Mouse (Mus musculus) CH12.LX (cell line): ENCODE measurements around the gene Nectin3. TPM values are rescaled to one million over a fixed set of nuclear protein-coding genes. Genes with fewer than 3 reads are reported as not detected.

Source experiments
- DNase-seq: peaks from one replicate; pipeline ENCODE4 v3.0.0-alpha.2; 2013; ENCODE audit errors: extremely low read depth
- H3K27ac ChIP-seq: 2 replicates; pipeline ENCODE4 v1.5.1; 2012; ENCODE audit warnings: low read depth, mild to moderate bottlenecking, control low read depth, moderate library complexity; ENCODE audit not compliant: insufficient read depth
- H3K27me3 ChIP-seq: replicated peaks from 2 replicates; pipeline ENCODE3; 2012; ENCODE audit warnings: inconsistent platforms
- H3K36me3 ChIP-seq, 2 experiments: replicated peaks in 1 of 2; 2 replicates each; pipeline versions ENCODE3 to v1.6.1; 2012; ENCODE audit warnings: inconsistent platforms in 1 of 2, low read length in 1 of 2, mild to moderate bottlenecking in 1 of 2, mixed read lengths in 1 of 2, moderate library complexity in 1 of 2; ENCODE audit not compliant: control insufficient read depth in 1 of 2, insufficient read depth in 1 of 2
- H3K4me1 ChIP-seq, 2 experiments: 2 replicates each; pipeline ENCODE4 v1.6.1; 2012; ENCODE audit warnings: inconsistent platforms in 1 of 2, moderate library complexity in 1 of 2; ENCODE audit not compliant: insufficient read depth in 2 of 2, control insufficient read depth in 1 of 2
- H3K4me2 ChIP-seq: 2 replicates; pipeline ENCODE4 v1.6.1; 2012; ENCODE audit warnings: low read depth, mild to moderate bottlenecking, control low read depth; ENCODE audit not compliant: poor library complexity, insufficient read depth, severe bottlenecking
- H3K4me3 ChIP-seq, 3 experiments: fragments of 150-350 bp in 1 of 3; sonication (generic) in 1 of 3; replicated peaks in 1 of 3; 2 replicates each; pipeline versions ENCODE3 to v1.5.1; 2011 to 2012; ENCODE audit warnings: low read depth in 2 of 3, low read length in 2 of 3, mild to moderate bottlenecking in 2 of 3, moderate library complexity in 2 of 3, control low read depth in 1 of 3, improper control_type of control experiment in 1 of 3, inconsistent platforms in 1 of 3, mixed read lengths in 1 of 3; ENCODE audit not compliant: poor library complexity in 1 of 3
- H3K79me2 ChIP-seq: replicated peaks from 2 replicates; pipeline ENCODE4 v1.6.1; 2012; ENCODE audit warnings: mild to moderate bottlenecking, moderate library complexity; ENCODE audit not compliant: control insufficient read depth, poor library complexity, insufficient read depth, severe bottlenecking; ENCODE audit errors: extremely low read depth
- H3K9ac ChIP-seq: 2 replicates; pipeline ENCODE4 v1.6.1; 2012; ENCODE audit warnings: low read depth, mild to moderate bottlenecking, control low read depth, moderate library complexity; ENCODE audit not compliant: insufficient read depth
- H3K9me3 ChIP-seq: replicated peaks from 2 replicates; pipeline ENCODE3; 2012; ENCODE audit warnings: low read length, inconsistent platforms, mixed read lengths
- BHLHE40 ChIP-seq: IDR thresholded peaks from 2 replicates; pipeline ENCODE4 v1.6.1; 2011; ENCODE audit warnings: mild to moderate bottlenecking, low read depth, low read length, improper control_type of control experiment
- CHD2 ChIP-seq: IDR thresholded peaks from 2 replicates; pipeline ENCODE4 v1.6.1; 2011; ENCODE audit warnings: low read length, improper control_type of control experiment
- CTCF ChIP-seq, 2 experiments: IDR thresholded peaks in 1 of 2; conservative IDR thresholded peaks in 1 of 2; 2 replicates each; pipeline ENCODE4 v1.5.1; 2011 to 2012; ENCODE audit warnings: low read depth in 2 of 2, low read length in 2 of 2, improper control_type of control experiment in 1 of 2, inconsistent platforms in 1 of 2, mild to moderate bottlenecking in 1 of 2, moderate library complexity in 1 of 2
- ETS1 ChIP-seq: conservative IDR thresholded peaks from 2 replicates; pipeline ENCODE4 v1.6.1; 2012; ENCODE audit warnings: low read depth, mild to moderate bottlenecking, inconsistent platforms, low read length, improper control_type of control experiment, moderate library complexity
- GABPA ChIP-seq: IDR thresholded peaks from 2 replicates; pipeline ENCODE4 v1.6.1; 2012; ENCODE audit warnings: low read depth, low read length, improper control_type of control experiment, inconsistent platforms; ENCODE audit not compliant: insufficient replicate concordance
- IRF4 ChIP-seq: IDR thresholded peaks from 2 replicates; pipeline ENCODE4 v1.6.1; 2014; ENCODE audit warnings: low read depth, mild to moderate bottlenecking, inconsistent platforms, low read length, improper control_type of control experiment
- JUND ChIP-seq: conservative IDR thresholded peaks from 2 replicates; pipeline ENCODE4 v1.6.1; 2011; ENCODE audit warnings: low read depth, low read length, improper control_type of control experiment
- KAT2A ChIP-seq: IDR thresholded peaks from 2 replicates; pipeline ENCODE4 v1.6.1; 2012; ENCODE audit warnings: low read length, improper control_type of control experiment, inconsistent platforms; ENCODE audit not compliant: insufficient replicate concordance
- MAFK ChIP-seq: IDR thresholded peaks from 2 replicates; pipeline ENCODE4 v1.6.1; 2011; ENCODE audit warnings: low read length, improper control_type of control experiment; ENCODE audit not compliant: insufficient replicate concordance
- MAX ChIP-seq: IDR thresholded peaks from 2 replicates; pipeline ENCODE4 v1.6.1; 2011; ENCODE audit warnings: low read length, improper control_type of control experiment
- MEF2A ChIP-seq: IDR thresholded peaks from 2 replicates; pipeline ENCODE4 v1.6.1; 2014; ENCODE audit warnings: low read depth, mild to moderate bottlenecking, inconsistent platforms, low read length, improper control_type of control experiment, borderline replicate concordance
- MXI1 ChIP-seq: IDR thresholded peaks from 2 replicates; pipeline ENCODE4 v1.6.1; 2011; ENCODE audit warnings: mild to moderate bottlenecking, low read depth, low read length, improper control_type of control experiment
- MYC ChIP-seq: IDR thresholded peaks from 2 replicates; pipeline ENCODE4 v1.6.1; 2011; ENCODE audit warnings: low read depth, mild to moderate bottlenecking, improper control_type of control experiment, low read length
- NELFE ChIP-seq: IDR thresholded peaks from 2 replicates; pipeline ENCODE4 v1.6.1; 2011; ENCODE audit warnings: low read depth, low read length, improper control_type of control experiment
- NRF1 ChIP-seq: IDR thresholded peaks from 2 replicates; pipeline ENCODE4 v1.6.1; 2014; ENCODE audit warnings: low read depth, mild to moderate bottlenecking, inconsistent platforms, low read length, improper control_type of control experiment, moderate library complexity
- PAX5 ChIP-seq: IDR thresholded peaks from 2 replicates; pipeline ENCODE4 v1.6.1; 2012; ENCODE audit warnings: low read length, inconsistent platforms, mixed read lengths
- POLR2AphosphoS2 ChIP-seq: IDR thresholded peaks from 2 replicates; pipeline ENCODE4 v1.6.1; 2011; ENCODE audit warnings: low read depth, low read length, improper control_type of control experiment
- RCOR1 ChIP-seq: conservative IDR thresholded peaks from 2 replicates; pipeline ENCODE4 v1.6.1; 2012; ENCODE audit warnings: low read depth, mild to moderate bottlenecking, inconsistent platforms, low read length, improper control_type of control experiment
- SMC3 ChIP-seq: IDR thresholded peaks from 2 replicates; pipeline ENCODE4 v1.6.1; 2011; ENCODE audit warnings: low read depth, low read length, improper control_type of control experiment
- TBP ChIP-seq: conservative IDR thresholded peaks from 2 replicates; pipeline ENCODE4 v1.6.1; 2011; ENCODE audit warnings: low read depth, low read length, improper control_type of control experiment
- TCF12 ChIP-seq: IDR thresholded peaks from 2 replicates; pipeline ENCODE4 v1.6.1; 2014; ENCODE audit warnings: low read depth, mild to moderate bottlenecking, inconsistent platforms, low read length, improper control_type of control experiment
- UBTF ChIP-seq: IDR thresholded peaks from 2 replicates; pipeline ENCODE4 v1.6.1; 2012; ENCODE audit warnings: low read depth, mild to moderate bottlenecking, inconsistent platforms, low read length, improper control_type of control experiment, moderate library complexity
- USF1 ChIP-seq: IDR thresholded peaks from 2 replicates; pipeline ENCODE4 v1.6.1; 2014; ENCODE audit warnings: low read depth, mild to moderate bottlenecking, inconsistent platforms, low read length, improper control_type of control experiment
- USF2 ChIP-seq: conservative IDR thresholded peaks from 2 replicates; pipeline ENCODE4 v1.6.1; 2011; ENCODE audit warnings: low read depth, low read length, improper control_type of control experiment
- ZKSCAN1 ChIP-seq: IDR thresholded peaks from 2 replicates; pipeline ENCODE4 v1.6.1; 2012; ENCODE audit warnings: low read depth, inconsistent platforms, low read length, improper control_type of control experiment, borderline replicate concordance
- ZMIZ1 ChIP-seq: IDR thresholded peaks from 2 replicates; pipeline ENCODE4 v1.6.1; 2012; ENCODE audit warnings: low read depth, mild to moderate bottlenecking, inconsistent platforms, low read length, improper control_type of control experiment
- dilution Hi-C: fragments of 300-500 bp; cut with MboI; formaldehyde crosslinking; loops from 2 replicates; pipeline ENCODE4 v1.14.3; 2020; ENCODE audit warnings: low sequenced_read_pairs; ENCODE audit not compliant: extremely low pct_unique_long_range_greater_than_20kb, extremely low pct_ligation_motif_present
- in situ Hi-C: fragments of 300-500 bp; cut with MboI; formaldehyde crosslinking; loops from 3 replicates; pipeline ENCODE4 v1.14.3; 2019; ENCODE audit warnings: low sequenced_read_pairs, low pct_ligation_motif_present, low pct_unique_long_range_greater_than_20kb, mixed read lengths
- polyA plus RNA-seq: library from polyadenylated mRNA; unstranded; fragments of >175 nt; gene quantifications from 2 replicates; pipeline ENCODE4 v1.2.1, GENCODE M21; 2012; ENCODE audit warnings: low read depth; ENCODE audit not compliant: insufficient read length
- total RNA-seq, 2 experiments: library from RNA; depleted of rRNA; stranded (reverse); fragments of 300-350 nt in 1 of 2; fragments of >200 nt in 1 of 2; gene quantifications; 2 replicates each; pipeline ENCODE4 v1.2.3; 2012 to 2014

Nectin3 gene
- total and polyA plus RNA-seq, 3 experiments = not detected

- Histone ChIP-seq H3K27me3 (no peaks in the 10 kb centered on the region), H3K4me3 (no peak overlapping the region), H3K4me2 (no peak overlapping the region), H3K9ac (no peak overlapping the region), H3K36me3 (no peaks in the 10 kb centered on the region), H3K9me3 (peaks cover 33% of the 10 kb centered on the region), H3K79me2 (no peaks in the 10 kb centered on the region), H3K27ac (no peak overlapping the region), H3K4me1 (no peaks in the 10 kb centered on the region)
- no peak for DNase-seq
- dilution Hi-C loops (no loop called here), in situ Hi-C loops (no loop called here)
- no peak for TF ChIP-seq RCOR1
- TF ChIP-seq PAX5 = no peak
- no peak for TF ChIP-seq NELFE
- no peak for TF ChIP-seq ZKSCAN1
- TF ChIP-seq CTCF (conservative IDR thresholded peaks at IDR 0.05 in 1 of 2, IDR thresholded peaks at IDR 0.05 in 1 of 2; ENCODE audit: low read depth in 2 of 2, low read length in 2 of 2) = no peak
- no peak for TF ChIP-seq SMC3
- no peak for TF ChIP-seq MAX
- no peak for TF ChIP-seq CHD2
- TF ChIP-seq NRF1 = no peak
- TF ChIP-seq GABPA = no peak
- TF ChIP-seq USF2 = no peak
- no peak for TF ChIP-seq POLR2AphosphoS2
- TF ChIP-seq JUND = no peak
- no peak for TF ChIP-seq UBTF
- TF ChIP-seq MAFK = no peak
- TF ChIP-seq USF1 = no peak
These were observed 67.0 kb downstream of the Nectin3 start for GRCm38 (mm10) chr16:46431317-46431716.

DNA sequence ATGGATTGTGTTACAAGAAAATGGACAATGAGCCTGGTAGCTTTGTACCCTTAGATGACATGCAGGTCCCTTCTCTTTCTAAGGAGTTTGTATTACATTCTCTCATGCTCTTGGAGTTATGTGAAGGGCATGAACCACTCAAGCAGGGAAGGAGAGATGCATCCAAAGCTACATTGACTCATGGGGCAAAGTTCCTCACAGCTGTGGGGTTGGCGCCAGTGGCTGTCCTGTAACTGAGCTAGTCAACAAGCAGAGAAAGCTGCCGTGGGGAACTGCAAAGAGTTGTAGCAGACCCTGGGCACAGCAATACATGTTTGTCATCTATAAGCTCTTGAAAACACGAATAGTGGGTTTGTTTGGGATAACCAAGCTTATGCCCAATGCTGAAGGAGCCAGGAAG lies 82.1 kb downstream of the Nectin3 start:
- H3K27ac ChIP-seq = no peak overlapping the region
- no peak overlapping the region for H3K4me3 ChIP-seq
- H3K9me3 ChIP-seq = peaks cover 47% of the 10 kb centered on the region
- H3K4me1 ChIP-seq = no peaks in the 10 kb centered on the region
- no peaks in the 10 kb centered on the region for H3K36me3 ChIP-seq
- H3K79me2 ChIP-seq = no peaks in the 10 kb centered on the region
- H3K4me2 ChIP-seq = no peak overlapping the region
- dilution Hi-C loops (no loop called here), in situ Hi-C loops (no loop called here)
- no peak for DNase-seq
- no peaks in the 10 kb centered on the region for H3K27me3 ChIP-seq
- no peak for TF ChIP-seq POLR2AphosphoS2
- no peak for TF ChIP-seq USF1
- no peak for TF ChIP-seq IRF4
- no peak for TF ChIP-seq TCF12
- TF ChIP-seq TBP = no peak
- no peak for TF ChIP-seq MEF2A
- TF ChIP-seq NELFE = no peak
- TF ChIP-seq GABPA = no peak
- no peak for TF ChIP-seq MYC
- no peak for TF ChIP-seq CTCF (conservative IDR thresholded peaks at IDR 0.05 in 1 of 2, IDR thresholded peaks at IDR 0.05 in 1 of 2; ENCODE audit: low read depth in 2 of 2, low read length in 2 of 2)
- no peak for TF ChIP-seq KAT2A
- no peak for TF ChIP-seq PAX5
- no peak for TF ChIP-seq MXI1
- TF ChIP-seq ETS1 = no peak
- no peak for TF ChIP-seq SMC3
- TF ChIP-seq MAFK = no peak
- TF ChIP-seq BHLHE40 = no peak
- TF ChIP-seq ZMIZ1 = no peak
- no peak for TF ChIP-seq NRF1
- TF ChIP-seq UBTF = no peak
- no peak overlapping the region for H3K9ac ChIP-seq
